Mouse (Mus musculus): ENCODE measurements around the gene Uqcc2. TPM values are rescaled to one million over a fixed set of nuclear protein-coding genes. Genes with fewer than 3 reads are reported as not detected.

Uqcc2 gene
- polyA plus RNA-seq, 1 experiment from 2014 or later: 361 TPM

DNA sequence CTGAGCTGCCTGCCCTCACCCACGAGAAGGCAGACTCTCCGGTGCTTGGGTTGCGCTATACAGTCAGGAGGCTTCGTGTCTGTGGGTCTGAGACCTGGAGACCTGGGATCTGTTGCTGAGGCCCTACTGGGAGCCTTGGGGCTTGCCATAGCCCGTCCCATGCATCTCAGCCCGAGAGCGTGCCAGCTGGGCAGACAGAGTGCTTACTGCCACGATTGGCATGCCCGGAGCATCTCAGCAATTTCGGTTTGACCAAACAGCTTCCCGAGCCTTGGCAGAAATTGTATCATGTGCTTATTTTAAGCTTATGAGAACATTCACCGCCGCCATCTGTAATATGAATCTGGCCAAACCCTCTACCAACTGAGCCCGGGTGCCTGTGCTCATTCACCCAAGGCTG is 20.5 kb upstream of the Uqcc2 start:
- WGBS: 86% methylated on average over 14 of the region's 14 CpGs
- H3K4me3 ChIP-seq (replicated peaks): no peak overlapping the region
- H3K4me1 ChIP-seq (replicated peaks): peaks cover 53% of the 10 kb centered on the region
- H3K27ac ChIP-seq: no peak overlapping the region
- H3K4me2 ChIP-seq: no peak overlapping the region
- H3K9ac ChIP-seq (replicated peaks): no peak overlapping the region
- H3K27me3 ChIP-seq: no peaks in the 10 kb centered on the region
- no peaks in the 10 kb centered on the region for H3K9me3 ChIP-seq
- no peak for ATAC-seq (ENCODE audit: insufficient number of reproducible peaks, insufficient read depth, low FRiP score, low TSS enrichment, low read depth)
- no peaks in the 10 kb centered on the region for H3K36me3 ChIP-seq

GRCm38 (mm10) chr17:27153773-27154193 is 20.1 kb upstream of the Uqcc2 start:
- Histone ChIP-seq H3K4me3 (replicated peaks) (no peak overlapping the region), H3K36me3 (no peaks in the 10 kb centered on the region), H3K27ac (peak overlapping the region; percentile 9; the same call in 1 of the 2 replicates), H3K9me3 (no peaks in the 10 kb centered on the region), H3K27me3 (no peaks in the 10 kb centered on the region), H3K4me1 (replicated peaks) (peaks cover 58% of the 10 kb centered on the region), H3K4me2 (no peak overlapping the region), H3K9ac (replicated peaks) (no peak overlapping the region)
- 69% methylated on average over 9 of the region's 9 CpGs for WGBS
- ATAC-seq (ENCODE audit: insufficient number of reproducible peaks, insufficient read depth, low FRiP score, low TSS enrichment, low read depth): no peak

- Histone ChIP-seq H3K27me3 (no peaks in the 10 kb centered on the region), H3K9me3 (no peaks in the 10 kb centered on the region), H3K27ac (0 out of 2 replicates have a peak overlapping the region, but pooled peaks have one; percentile 9), H3K4me1 (replicated peaks) (peaks cover 64% of the 10 kb centered on the region), H3K4me3 (replicated peaks) (no peak overlapping the region), H3K36me3 (no peaks in the 10 kb centered on the region), H3K9ac (replicated peaks) (no peak overlapping the region), H3K4me2 (no peak overlapping the region)
- 52% methylated on average over 8 of the region's 8 CpGs for WGBS
- no peak for ATAC-seq (ENCODE audit: insufficient number of reproducible peaks, insufficient read depth, low FRiP score, low TSS enrichment, low read depth)
Observed at GRCm38 (mm10) chr17:27152976-27153723, 19.4 kb upstream of the Uqcc2 start.

DNA sequence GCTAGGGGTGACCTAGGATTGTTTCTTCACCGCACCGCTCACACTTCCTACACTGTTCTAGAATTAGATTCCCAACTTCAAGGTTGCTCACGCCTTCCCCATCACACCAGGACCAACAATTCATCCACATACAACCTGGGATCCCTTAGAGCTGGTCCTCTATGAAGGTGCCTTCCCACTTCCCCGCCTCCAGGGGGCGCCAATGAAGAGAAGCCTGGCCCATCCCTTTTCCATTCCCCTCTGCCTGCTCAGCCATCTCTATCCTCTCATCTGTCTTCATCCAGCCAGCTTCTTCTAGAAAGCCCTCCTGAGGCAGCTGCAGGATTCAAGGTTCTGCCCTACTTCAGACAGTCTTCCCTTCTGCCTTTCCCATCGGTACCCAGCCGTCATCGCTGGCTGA is 17.7 kb upstream of the Uqcc2 start:
- H3K4me2 ChIP-seq: no peak overlapping the region
- H3K4me3 ChIP-seq (replicated peaks): no peak overlapping the region
- ATAC-seq (ENCODE audit: insufficient number of reproducible peaks, insufficient read depth, low FRiP score, low TSS enrichment, low read depth): no peak
- WGBS: 74% methylated on average over 8 of the region's 8 CpGs
- H3K27ac ChIP-seq: no peak overlapping the region
- H3K4me1 ChIP-seq (replicated peaks): peaks cover 75% of the 10 kb centered on the region
- H3K36me3 ChIP-seq: no peaks in the 10 kb centered on the region
- H3K9ac ChIP-seq (replicated peaks): no peak overlapping the region
- H3K27me3 ChIP-seq: no peaks in the 10 kb centered on the region
- H3K9me3 ChIP-seq: no peaks in the 10 kb centered on the region

DNA sequence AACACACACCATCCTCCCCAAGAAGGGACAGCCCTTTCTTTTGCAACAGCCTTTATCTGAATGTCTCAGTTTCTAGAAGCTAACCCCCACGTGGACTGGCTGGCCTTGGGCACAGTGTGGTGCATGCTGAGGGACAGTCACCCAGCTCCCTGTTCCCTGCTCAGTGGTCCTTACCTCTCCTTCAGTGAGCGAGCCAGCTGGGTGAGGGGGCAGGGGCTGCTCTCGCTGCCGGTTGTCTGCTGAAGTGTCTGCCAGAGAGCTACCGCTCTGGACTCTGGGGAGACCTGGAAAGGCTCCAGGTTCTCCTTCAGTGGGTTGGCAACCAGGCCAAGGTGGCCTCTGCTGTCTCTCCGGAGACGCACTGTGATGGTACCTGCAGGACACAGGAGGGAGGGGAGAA is 17.2 kb upstream of the Uqcc2 start:
- Histone ChIP-seq H3K9me3 (no peaks in the 10 kb centered on the region), H3K4me2 (no peak overlapping the region), H3K27ac (no peak overlapping the region), H3K9ac (replicated peaks) (no peak overlapping the region), H3K4me1 (replicated peaks) (peaks cover 80% of the 10 kb centered on the region), H3K4me3 (replicated peaks) (no peak overlapping the region), H3K27me3 (no peaks in the 10 kb centered on the region), H3K36me3 (no peaks in the 10 kb centered on the region)
- no peak for ATAC-seq (ENCODE audit: insufficient number of reproducible peaks, insufficient read depth, low FRiP score, low TSS enrichment, low read depth)
- WGBS: 77% methylated on average over 7 of the region's 7 CpGs

DNA sequence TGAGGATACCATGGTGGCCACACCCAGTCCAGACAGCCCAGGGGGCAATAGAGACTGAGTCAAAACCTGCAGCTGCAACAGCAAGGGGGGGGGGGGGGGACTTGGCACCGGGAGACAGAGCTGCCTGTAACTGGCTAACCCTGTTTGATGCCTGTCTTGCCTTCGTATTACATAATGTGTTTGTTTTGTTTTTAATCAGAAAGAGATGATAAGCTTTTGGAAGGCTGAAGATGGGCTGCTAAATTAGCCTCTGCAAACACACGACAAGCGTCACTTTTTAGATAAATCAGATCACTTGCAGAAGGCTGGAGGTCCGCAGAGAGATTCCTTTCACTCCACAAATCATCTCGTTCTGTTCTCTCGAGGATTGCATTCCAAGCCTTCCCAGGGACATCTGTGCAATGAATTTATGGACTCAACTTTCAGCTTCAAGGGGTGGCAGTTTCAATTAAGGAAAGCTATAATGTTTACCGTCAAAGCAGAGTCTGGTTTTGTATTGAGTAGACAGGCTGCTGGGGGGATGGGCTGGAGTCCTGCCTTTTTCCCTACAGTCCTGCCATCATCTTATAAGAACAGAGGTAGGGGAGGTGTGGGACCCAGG is 12.7 kb upstream of the Uqcc2 start:
- Histone ChIP-seq H3K36me3 (no peaks in the 10 kb centered on the region), H3K4me2 (peak overlapping the region; percentile 34), H3K4me1 (replicated peaks) (peaks cover 75% of the 10 kb centered on the region), H3K27me3 (no peaks in the 10 kb centered on the region), H3K4me3 (replicated peaks) (no peak overlapping the region), H3K9me3 (no peaks in the 10 kb centered on the region), H3K27ac (peak overlapping the region; percentile 47; the same call in 1 of the 2 replicates), H3K9ac (replicated peaks) (no peak overlapping the region)
- WGBS: 7% methylated on average over 8 of the region's 8 CpGs
- ATAC-seq (ENCODE audit: insufficient number of reproducible peaks, insufficient read depth, low FRiP score, low TSS enrichment, low read depth): no peak

GRCm38 (mm10) chr17:27144152-27144551 is 10.4 kb upstream of the Uqcc2 start:
- WGBS: 77% methylated on average over 4 of the region's 4 CpGs
- Histone ChIP-seq H3K36me3 (no peaks in the 10 kb centered on the region), H3K4me2 (no peak overlapping the region), H3K9me3 (no peaks in the 10 kb centered on the region), H3K9ac (replicated peaks) (no peak overlapping the region), H3K27me3 (no peaks in the 10 kb centered on the region), H3K4me3 (replicated peaks) (no peak overlapping the region), H3K4me1 (replicated peaks) (peaks cover 79% of the 10 kb centered on the region), H3K27ac (no peak overlapping the region)
- no peak for ATAC-seq (ENCODE audit: insufficient number of reproducible peaks, insufficient read depth, low FRiP score, low TSS enrichment, low read depth)

DNA sequence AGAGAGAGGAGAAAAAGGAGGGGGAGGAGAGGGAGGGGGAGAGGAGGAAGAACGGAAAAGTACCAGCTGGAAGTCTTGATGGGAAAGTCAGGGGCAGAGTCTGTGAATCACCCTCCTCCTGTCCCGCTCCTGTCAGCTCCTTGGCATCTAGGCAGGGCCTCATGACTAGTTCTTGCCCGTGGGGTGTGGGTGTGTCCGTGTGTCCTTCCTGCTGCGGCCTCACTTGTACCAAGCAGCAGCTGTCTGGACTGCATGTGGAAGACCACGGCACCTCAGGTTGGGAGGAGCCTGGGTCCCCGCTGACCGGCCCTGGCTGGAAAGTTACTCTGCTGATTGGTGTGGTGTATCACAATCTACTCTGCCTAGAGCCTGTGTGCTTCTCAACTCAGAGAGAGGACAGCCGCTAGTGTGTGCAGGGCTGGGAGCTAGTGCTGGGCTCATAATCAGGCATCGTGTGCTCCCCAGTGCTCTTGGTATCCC is 8.3 kb upstream of the Uqcc2 start:
- H3K9me3 ChIP-seq: no peaks in the 10 kb centered on the region
- 0 out of 2 replicates have a peak, but pooled peaks cover 4% of the 10 kb centered on the region for H3K27me3 ChIP-seq
- peaks cover 75% of the 10 kb centered on the region for H3K4me1 ChIP-seq (replicated peaks)
- H3K27ac ChIP-seq: peak overlapping the region; percentile 8; the same call in 1 of the 2 replicates
- H3K4me2 ChIP-seq: 0 out of 2 replicates have a peak overlapping the region, but pooled peaks have one; percentile 13
- H3K36me3 ChIP-seq: no peaks in the 10 kb centered on the region
- ATAC-seq (ENCODE audit: insufficient number of reproducible peaks, insufficient read depth, low FRiP score, low TSS enrichment, low read depth): no peak
- H3K9ac ChIP-seq (replicated peaks): no peak overlapping the region
- no peak overlapping the region for H3K4me3 ChIP-seq (replicated peaks)
- 48% methylated on average over 10 of the region's 10 CpGs for WGBS

- Histone ChIP-seq H3K4me2 (no peak overlapping the region), H3K27ac (no peak overlapping the region), H3K4me3 (replicated peaks) (no peak overlapping the region), H3K36me3 (no peaks in the 10 kb centered on the region), H3K4me1 (replicated peaks) (peaks cover 64% of the 10 kb centered on the region), H3K9me3 (no peaks in the 10 kb centered on the region), H3K9ac (replicated peaks) (no peak overlapping the region), H3K27me3 (0 out of 2 replicates have a peak, but pooled peaks cover 5% of the 10 kb centered on the region)
- ATAC-seq (ENCODE audit: insufficient number of reproducible peaks, insufficient read depth, low FRiP score, low TSS enrichment, low read depth): no peak
- WGBS: 56% methylated on average over 9 of the region's 9 CpGs
Observed at GRCm38 (mm10) chr17:27140262-27140661, 6.5 kb upstream of the Uqcc2 start.

DNA sequence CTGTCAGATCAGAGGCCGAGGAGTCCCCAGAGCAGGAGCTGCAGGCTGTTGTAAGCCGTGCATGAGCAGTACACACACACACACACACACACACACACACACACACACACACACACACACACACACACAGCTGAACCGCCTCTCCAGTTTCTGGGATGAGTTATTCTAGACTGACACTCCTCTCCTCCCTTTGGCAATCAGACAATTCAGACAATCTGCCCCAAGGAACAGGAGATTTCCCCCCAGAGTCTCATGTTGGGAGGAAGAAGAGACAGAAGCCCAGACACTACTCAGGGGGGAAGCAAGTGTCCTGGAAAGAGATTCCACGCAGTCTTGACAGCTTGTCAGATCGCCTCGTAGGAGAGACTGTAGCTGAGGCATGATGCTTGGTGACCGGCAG is 5.6 kb upstream of the Uqcc2 start:
- H3K9me3 ChIP-seq: no peaks in the 10 kb centered on the region
- peaks cover 68% of the 10 kb centered on the region for H3K4me1 ChIP-seq (replicated peaks)
- peaks cover 5% of the 10 kb centered on the region; the same call in 1 of the 2 replicates for H3K27me3 ChIP-seq
- H3K9ac ChIP-seq (replicated peaks): no peak overlapping the region
- no peak for ATAC-seq (ENCODE audit: insufficient number of reproducible peaks, insufficient read depth, low FRiP score, low TSS enrichment, low read depth)
- no peak overlapping the region for H3K4me3 ChIP-seq (replicated peaks)
- H3K36me3 ChIP-seq: no peaks in the 10 kb centered on the region
- 0 out of 2 replicates have a peak overlapping the region, but pooled peaks have one; percentile 18 for H3K27ac ChIP-seq
- WGBS: 55% methylated on average over 7 of the region's 7 CpGs
- no peak overlapping the region for H3K4me2 ChIP-seq

- Histone ChIP-seq H3K4me1 (replicated peaks) (peaks cover 62% of the 10 kb centered on the region), H3K36me3 (no peaks in the 10 kb centered on the region), H3K9me3 (no peaks in the 10 kb centered on the region), H3K4me2 (no peak overlapping the region), H3K9ac (replicated peaks) (no peak overlapping the region), H3K27ac (no peak overlapping the region), H3K27me3 (peaks cover 5% of the 10 kb centered on the region; the same call in 1 of the 2 replicates), H3K4me3 (replicated peaks) (no peak overlapping the region)
- 67% methylated on average over 9 of the region's 9 CpGs for WGBS
- no peak for ATAC-seq (ENCODE audit: insufficient number of reproducible peaks, insufficient read depth, low FRiP score, low TSS enrichment, low read depth)
Observed at GRCm38 (mm10) chr17:27138396-27138795, 4.7 kb upstream of the Uqcc2 start.
